Mouse (Mus musculus) forebrain, embryonic 10.5 days (tissue): Measurements from ENCODE around the gene Fstl4. TPM values are rescaled to one million over a fixed set of nuclear protein-coding genes. Genes with fewer than 3 reads are reported as not detected.
"Not testable (repeated sequence)": the region's sequence is repeated elsewhere in the genome, so short reads cannot be mapped to it uniquely, and the experiment has no call there.

Source experiments
- DNase-seq: peaks from one replicate; pipeline ENCODE4 v3.0.0-alpha.2; 2017; ENCODE audit warnings: low spot score; ENCODE audit errors: extremely low spot score
- H3K27ac ChIP-seq: fragments of 300-500 bp; sonication (generic); 2 replicates; pipeline ENCODE4 v1.5.1; 2016; ENCODE audit warnings: mild to moderate bottlenecking
- H3K27me3 ChIP-seq: fragments of 300-500 bp; sonication (generic); 2 replicates; pipeline ENCODE4 v1.6.1; 2016; ENCODE audit warnings: mild to moderate bottlenecking; ENCODE audit not compliant: poor library complexity, severe bottlenecking
- H3K36me3 ChIP-seq: fragments of 300-500 bp; sonication (generic); replicated peaks from 2 replicates; pipeline ENCODE4 v1.6.1; 2016; ENCODE audit warnings: mild to moderate bottlenecking, moderate library complexity
- H3K4me1 ChIP-seq: fragments of 300-500 bp; sonication (generic); 2 replicates; pipeline ENCODE4 v1.6.1; 2016
- H3K4me3 ChIP-seq: fragments of 300-500 bp; sonication (generic); 2 replicates; pipeline ENCODE4 v1.5.1; 2016; ENCODE audit warnings: mild to moderate bottlenecking, moderate library complexity
- H3K9me3 ChIP-seq: fragments of 300-500 bp; sonication (generic); 2 replicates; pipeline ENCODE4 v1.6.1; 2016; ENCODE audit warnings: mild to moderate bottlenecking, moderate library complexity
- WGBS: fragments of 180-500 bp; shearing (Covaris S2); methylation state at CpG from one replicate; pipeline ENCODE4 v1.1.7; 2016; 5-methylcytosine and 5-hydroxymethylcytosine counted together
- polyA plus RNA-seq: library from polyadenylated mRNA; unstranded; fragments of >200 nt; fragmentation: Nextera tagmentation; extraction: Ambion mirVana; gene quantifications from 2 replicates; pipeline ENCODE4 v1.2.1, GENCODE M21; 2016

Gene Fstl4
- polyA plus RNA-seq, 1 experiment from 2014 or later: 0.43 TPM

- 85% methylated on average over 3 of the region's 3 CpGs for WGBS
- not testable (repeated sequence) for DNase-seq
Measured at GRCm38 (mm10) chr11:53087896-53088295, 323.5 kb downstream of the Fstl4 start.

GRCm38 (mm10) chr11:53091596-53091995 is 327.2 kb downstream of the Fstl4 start:
- H3K27ac ChIP-seq: no peak overlapping the region
- no peaks in the 10 kb centered on the region for H3K36me3 ChIP-seq
- H3K27me3 ChIP-seq: no peaks in the 10 kb centered on the region
- 72% methylated on average over 5 of the region's 5 CpGs for WGBS
- H3K9me3 ChIP-seq: no peaks in the 10 kb centered on the region
- H3K4me1 ChIP-seq: peaks cover 8% of the 10 kb centered on the region; the same call in 1 of the 2 replicates
- no peak for DNase-seq
- H3K4me3 ChIP-seq: no peak overlapping the region

More at GRCm38 (mm10) chr11:53087896-53088295, 323.5 kb downstream of the Fstl4 start:
- not testable (repeated sequence) for H3K36me3 ChIP-seq, H3K27me3 ChIP-seq, H3K4me1 ChIP-seq, H3K27ac ChIP-seq, H3K4me3 ChIP-seq, H3K9me3 ChIP-seq

- WGBS: 94% methylated on average over 9 of the region's 9 CpGs
- H3K36me3 ChIP-seq: no peaks in the 10 kb centered on the region
- no peaks in the 10 kb centered on the region for H3K27me3 ChIP-seq
- DNase-seq: no peak
- H3K4me3 ChIP-seq: no peak overlapping the region
- H3K27ac ChIP-seq: no peak overlapping the region
- peaks cover 5% of the 10 kb centered on the region; the same call in 1 of the 2 replicates for H3K4me1 ChIP-seq
- no peaks in the 10 kb centered on the region for H3K9me3 ChIP-seq
Measured at GRCm38 (mm10) chr11:53096871-53097270, 332.4 kb downstream of the Fstl4 start.

GRCm38 (mm10) chr11:53097331-53097730 is 332.9 kb downstream of the Fstl4 start:
- no peak for DNase-seq
- H3K4me1 ChIP-seq: peaks cover 4% of the 10 kb centered on the region; the same call in 1 of the 2 replicates
- no peaks in the 10 kb centered on the region for H3K36me3 ChIP-seq
- no peaks in the 10 kb centered on the region for H3K9me3 ChIP-seq
- no peaks in the 10 kb centered on the region for H3K27me3 ChIP-seq
- 85% methylated on average over 8 of the region's 8 CpGs for WGBS
- no peak overlapping the region for H3K27ac ChIP-seq
- H3K4me3 ChIP-seq: no peak overlapping the region

DNA sequence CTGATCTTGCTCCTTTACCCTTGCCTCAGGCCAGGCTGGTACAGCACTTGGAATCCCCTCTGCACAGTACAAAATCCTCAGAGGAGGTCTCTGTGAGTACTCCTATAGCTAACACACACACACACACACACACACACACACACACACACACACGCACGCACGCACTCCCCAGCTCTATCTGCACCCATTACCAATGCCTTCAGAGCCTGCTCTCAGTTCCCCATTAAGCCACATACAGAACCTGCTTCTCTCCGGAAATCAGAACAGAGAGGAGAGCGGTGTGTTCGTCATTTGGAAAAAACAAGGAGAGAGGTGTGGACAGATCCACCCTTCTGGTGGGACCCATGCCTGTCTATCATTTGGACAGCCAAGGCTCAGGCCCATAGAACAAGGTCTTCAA is 333.4 kb downstream of the Fstl4 start:
- WGBS: 93% methylated on average over 6 of the region's 6 CpGs
- Histone ChIP-seq H3K9me3 (no peaks in the 10 kb centered on the region), H3K4me1 (peaks cover 4% of the 10 kb centered on the region; the same call in 1 of the 2 replicates), H3K27me3 (no peaks in the 10 kb centered on the region), H3K36me3 (no peaks in the 10 kb centered on the region), H3K27ac (no peak overlapping the region), H3K4me3 (no peak overlapping the region)
- no peak for DNase-seq

DNA sequence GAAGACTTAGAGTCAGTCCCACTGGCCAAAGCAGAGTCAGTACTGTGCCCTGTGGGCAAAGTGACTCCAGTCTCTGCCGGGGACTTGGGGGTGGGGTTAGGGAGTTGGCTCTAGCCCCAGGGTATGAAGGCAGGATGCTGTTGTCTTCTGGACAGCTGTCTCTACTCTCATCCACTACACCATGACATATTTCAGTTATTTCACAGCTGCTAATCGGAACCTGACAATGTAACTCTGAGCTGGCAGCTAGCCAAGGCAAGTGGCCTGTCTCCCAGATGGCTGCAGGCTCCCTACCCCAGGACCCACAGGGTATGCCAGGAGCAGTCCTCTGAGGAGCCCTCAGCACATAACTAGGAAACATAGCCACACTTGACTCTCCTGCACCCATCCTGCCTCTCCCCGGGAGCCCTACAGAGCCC is 334.4 kb downstream of the Fstl4 start:
- H3K36me3 ChIP-seq: no peaks in the 10 kb centered on the region
- H3K9me3 ChIP-seq: no peaks in the 10 kb centered on the region
- 83% methylated on average over 3 of the region's 3 CpGs for WGBS
- peaks cover 9% of the 10 kb centered on the region for H3K4me1 ChIP-seq
- H3K27ac ChIP-seq: no peak overlapping the region
- DNase-seq: no peak
- no peak overlapping the region for H3K4me3 ChIP-seq
- no peaks in the 10 kb centered on the region for H3K27me3 ChIP-seq

- Histone ChIP-seq H3K36me3 (no peaks in the 10 kb centered on the region), H3K4me1 (peaks cover 11% of the 10 kb centered on the region), H3K27me3 (no peaks in the 10 kb centered on the region), H3K4me3 (no peak overlapping the region), H3K9me3 (no peaks in the 10 kb centered on the region), H3K27ac (no peak overlapping the region)
- WGBS: 91% methylated on average over 5 of the region's 5 CpGs
- no peak for DNase-seq
Measured at GRCm38 (mm10) chr11:53099322-53099721, 334.9 kb downstream of the Fstl4 start.

DNA sequence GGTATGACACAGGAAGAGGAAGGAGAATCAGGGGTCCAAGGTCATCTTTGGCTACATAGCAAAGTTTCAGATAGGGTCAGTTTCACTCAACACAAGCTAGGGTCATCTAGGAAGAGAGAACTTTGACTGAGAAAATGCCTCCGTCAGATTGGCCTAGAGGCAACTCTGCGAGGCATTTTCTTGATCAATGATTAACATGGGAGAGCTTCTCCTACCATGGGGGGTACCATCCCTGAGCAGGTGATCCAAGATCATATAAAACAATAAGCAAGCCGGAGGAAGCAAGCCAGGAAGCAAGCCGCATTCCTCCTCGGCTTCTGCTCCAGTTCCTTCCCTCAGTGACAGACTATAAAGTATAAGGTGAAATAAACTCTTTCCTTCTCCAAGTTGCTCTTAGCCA is 337.3 kb downstream of the Fstl4 start:
- 87% methylated on average over 5 of the region's 5 CpGs for WGBS
- H3K36me3 ChIP-seq: no peaks in the 10 kb centered on the region
- H3K4me3 ChIP-seq: no peak overlapping the region
- no peaks in the 10 kb centered on the region for H3K27me3 ChIP-seq
- no peak for DNase-seq
- H3K27ac ChIP-seq: no peak overlapping the region
- peaks cover 11% of the 10 kb centered on the region for H3K4me1 ChIP-seq
- H3K9me3 ChIP-seq: no peaks in the 10 kb centered on the region

DNA sequence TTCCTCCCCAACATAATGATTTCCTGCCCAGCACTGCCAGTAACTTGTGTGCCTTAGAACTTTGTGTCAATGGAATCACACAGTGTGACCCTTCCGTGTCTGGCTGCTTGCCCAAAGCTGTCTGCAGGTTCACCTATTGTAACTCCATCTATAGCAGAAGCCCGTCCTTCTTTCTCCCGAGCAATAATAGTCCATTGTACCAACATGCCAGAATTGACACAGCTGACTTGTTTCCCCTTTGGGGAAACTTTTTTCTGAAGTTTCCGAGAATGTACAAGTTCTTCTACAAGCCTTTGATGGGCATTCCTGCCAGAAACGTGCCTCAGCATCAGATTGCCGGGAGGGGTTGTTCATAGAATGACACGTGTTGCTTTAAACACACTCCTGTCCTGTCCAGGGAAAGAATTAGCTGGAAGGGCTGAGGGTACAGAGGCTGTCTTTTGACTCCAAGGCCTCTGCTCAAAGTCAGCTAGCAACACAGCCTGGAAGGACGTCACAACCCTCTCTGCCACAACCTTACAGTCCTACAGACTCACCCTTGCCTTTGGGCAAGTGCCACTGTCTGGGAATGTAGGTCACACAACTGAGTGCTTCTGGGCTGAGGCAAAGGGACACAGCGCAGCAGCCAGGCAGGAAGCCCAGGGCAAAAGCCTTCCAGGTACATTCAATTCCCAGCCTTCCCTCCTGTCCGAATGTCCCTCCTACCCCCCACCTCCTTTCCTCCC is 339.3 kb downstream of the Fstl4 start:
- no peak overlapping the region for H3K4me3 ChIP-seq
- H3K36me3 ChIP-seq: no peaks in the 10 kb centered on the region
- peaks cover 11% of the 10 kb centered on the region for H3K4me1 ChIP-seq
- 72% methylated on average over 10 of the region's 10 CpGs for WGBS
- no peak overlapping the region for H3K27ac ChIP-seq
- no peak for DNase-seq
- no peaks in the 10 kb centered on the region for H3K9me3 ChIP-seq
- no peaks in the 10 kb centered on the region for H3K27me3 ChIP-seq

- H3K4me3 ChIP-seq: no peak overlapping the region
- no peaks in the 10 kb centered on the region for H3K27me3 ChIP-seq
- H3K36me3 ChIP-seq: no peaks in the 10 kb centered on the region
- H3K27ac ChIP-seq: no peak overlapping the region
- peaks cover 16% of the 10 kb centered on the region for H3K4me1 ChIP-seq
- H3K9me3 ChIP-seq: no peaks in the 10 kb centered on the region
- 85% methylated on average over 5 of the region's 5 CpGs for WGBS
- DNase-seq: no peak
Measured at GRCm38 (mm10) chr11:53107706-53108105, 343.3 kb downstream of the Fstl4 start.

- Histone ChIP-seq H3K9me3 (no peaks in the 10 kb centered on the region), H3K4me3 (no peak overlapping the region), H3K27me3 (no peaks in the 10 kb centered on the region), H3K36me3 (no peaks in the 10 kb centered on the region), H3K4me1 (peaks cover 9% of the 10 kb centered on the region), H3K27ac (no peak overlapping the region)
- no peak for DNase-seq
- 92% methylated on average over 6 of the region's 6 CpGs for WGBS
Measured at GRCm38 (mm10) chr11:53108798-53109197, 344.4 kb downstream of the Fstl4 start.

DNA sequence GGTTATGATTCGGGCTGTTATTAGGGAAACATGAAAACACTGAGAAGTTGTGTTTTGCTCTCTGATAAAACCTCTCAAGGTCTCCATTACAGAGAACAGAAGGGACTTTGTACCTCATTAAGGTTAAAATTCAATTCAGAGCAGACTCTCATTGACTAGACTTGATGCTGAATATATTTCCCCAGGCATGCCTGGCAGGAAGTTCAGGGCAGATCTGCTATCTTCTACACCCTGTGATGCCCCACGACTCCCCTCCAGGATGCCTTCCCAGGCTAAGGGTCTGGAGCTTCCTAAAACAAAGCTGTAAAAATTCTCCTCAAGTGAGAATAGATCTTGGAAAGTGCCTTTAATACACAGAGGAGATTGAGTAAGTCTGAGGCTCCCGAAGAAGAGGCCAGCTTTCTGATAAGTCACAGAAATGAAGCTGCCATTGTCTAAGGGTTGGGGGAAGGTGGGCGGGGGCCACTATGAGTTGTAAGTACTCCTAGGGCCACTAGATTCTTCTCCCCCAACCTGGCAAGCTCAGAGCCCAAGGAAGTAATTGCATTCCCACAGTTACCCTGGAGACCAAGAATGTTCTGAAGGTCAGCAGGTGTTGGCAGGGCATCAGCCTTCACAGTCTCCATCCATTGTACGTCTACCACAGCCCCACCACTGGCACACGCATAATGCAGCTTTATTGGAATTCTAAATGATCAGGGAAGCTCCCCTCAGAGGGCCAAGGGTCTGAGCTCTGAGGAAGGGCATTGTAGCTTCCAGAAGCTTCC is 345.4 kb downstream of the Fstl4 start:
- H3K4me1 ChIP-seq: peaks cover 8% of the 10 kb centered on the region; the same call in 1 of the 2 replicates
- 78% methylated on average over 6 of the region's 6 CpGs for WGBS
- no peak overlapping the region for H3K4me3 ChIP-seq
- DNase-seq: no peak
- H3K27me3 ChIP-seq: no peaks in the 10 kb centered on the region
- H3K27ac ChIP-seq: no peak overlapping the region
- H3K36me3 ChIP-seq: no peaks in the 10 kb centered on the region
- H3K9me3 ChIP-seq: no peaks in the 10 kb centered on the region

GRCm38 (mm10) chr11:53115711-53116110 is 351.3 kb downstream of the Fstl4 start:
- Histone ChIP-seq H3K4me3 (no peak overlapping the region), H3K9me3 (no peaks in the 10 kb centered on the region), H3K36me3 (no peaks in the 10 kb centered on the region), H3K4me1 (peaks cover 17% of the 10 kb centered on the region), H3K27ac (no peak overlapping the region), H3K27me3 (no peaks in the 10 kb centered on the region)
- WGBS: 93% methylated on average over 4 of the region's 4 CpGs
- DNase-seq: no peak
